Mouse (Mus musculus) embryonic facial prominence, embryonic 13.5 days (tissue): ENCODE measurements around the gene Hoxc8. TPM values are rescaled to one million over a fixed set of nuclear protein-coding genes. Genes with fewer than 3 reads are reported as not detected.

Experiments
- microRNA counts: library from miRNA; unstranded; fragments of <30 nt; microRNA quantifications from one replicate; lab custom pipeline; 2016
- microRNA-seq: library from miRNA; unstranded; fragments of <30 nt; microRNA quantifications from one replicate; pipeline ENCODE4, GENCODE M21; 2016
- polyA plus RNA-seq: library from polyadenylated mRNA; unstranded; fragments of >200 nt; fragmentation: Nextera tagmentation; extraction: Ambion mirVana; gene quantifications from 2 replicates; pipeline ENCODE4 v1.2.1, GENCODE M21; 2015

Hoxc8 gene
- polyA plus RNA-seq, 1 experiment from 2014 or later: not detected

MicroRNAs encoded within 50 kb of the gene (microRNA counts, 519-probe panel; counts per million panel counts)
- microRNA mmu-miR-615-3p (lab: Ali Mortazavi, UCI) (236 counts per million, percentile 44 among the panel's probes with 10 or more counts), microRNA mmu-miR-615-5p (lab: Ali Mortazavi, UCI) (236 counts per million, percentile 44 among the panel's probes with 10 or more counts)

Small RNAs within 50 kb of the gene (microRNA-seq; reads per million reads assigned to microRNA genes)
- gene Mir196a-2 (7.0 reads per million, percentile 23 among the genes with 10 or more reads in this experiment), gene Mir615 (65.3 reads per million, percentile 48 among the genes with 10 or more reads in this experiment)

Other genes starting within 250 kb of the Hoxc8 start
- 1.1 and 1.9 TPM in 2 replicates for gene Hoxc13, start 69.5 kb upstream of the Hoxc8 start, polyA plus RNA-seq
- gene Hoxc12, start 53.9 kb upstream of the Hoxc8 start, polyA plus RNA-seq: not detected in 2 replicates
- gene Hoxc11, start 36.2 kb upstream of the Hoxc8 start, polyA plus RNA-seq: not detected in 2 replicates
- gene Hoxc10, start 23.8 kb upstream of the Hoxc8 start, polyA plus RNA-seq: 0.10 TPM in 1 of 2 replicates, not detected in the other
- 1.1 and 1.8 TPM in 2 replicates for gene Hoxc5, start 23.2 kb upstream of the Hoxc8 start, polyA plus RNA-seq
- not detected in 2 replicates for gene Hoxc9, start 14.2 kb upstream of the Hoxc8 start, polyA plus RNA-seq
- gene Hoxc6, start 7.7 kb downstream of the Hoxc8 start, polyA plus RNA-seq: not detected in 2 replicates
- gene Hoxc4, start 28.3 kb downstream of the Hoxc8 start, polyA plus RNA-seq: 0.73 and 1.7 TPM in 2 replicates
- 16.1 and 16.4 TPM in 2 replicates for gene Smug1, start 176.5 kb downstream of the Hoxc8 start, polyA plus RNA-seq
- gene Cbx5, start 249.2 kb downstream of the Hoxc8 start, polyA plus RNA-seq: 137 and 142 TPM in 2 replicates
- 1,090 and 1,133 TPM in 2 replicates for gene Hnrnpa1, start 249.8 kb downstream of the Hoxc8 start, polyA plus RNA-seq